Mouse (Mus musculus) myocyte (in vitro differentiated cells): ENCODE measurements around the gene Ap2s1.

ENCODE experiments used
- CEBPB ChIP-seq: IDR thresholded peaks from 2 replicates; pipeline ENCODE4 v1.6.1; 2011; ENCODE audit warnings: mild to moderate bottlenecking, moderate library complexity; ENCODE audit not compliant: poor library complexity, insufficient read depth, severe bottlenecking
- E2F4 ChIP-seq: IDR thresholded peaks from one replicate; pipeline ENCODE4 v1.6.1; 2011; ENCODE audit warnings: mild to moderate bottlenecking, control low read depth, moderate library complexity; ENCODE audit not compliant: insufficient read depth
- MAX ChIP-seq: IDR thresholded peaks from one replicate; pipeline ENCODE4 v1.6.1; 2011; ENCODE audit warnings: low read depth, mild to moderate bottlenecking, control low read depth
- MYOD1 ChIP-seq, 3 experiments: IDR thresholded peaks; one replicate each; pipeline ENCODE4 v1.6.1; 2011; ENCODE audit warnings: control low read depth in 2 of 3, low read depth in 2 of 3, mild to moderate bottlenecking in 2 of 3, moderate library complexity in 1 of 3; ENCODE audit not compliant: insufficient read length in 2 of 3, control insufficient read depth in 1 of 3
- MYOG ChIP-seq, 3 experiments: IDR thresholded peaks; one replicate each; pipeline ENCODE4 v1.6.1; 2011; ENCODE audit warnings: control low read depth in 2 of 3, low read depth in 2 of 3, mild to moderate bottlenecking in 2 of 3; ENCODE audit not compliant: insufficient read length in 2 of 3, control insufficient read depth in 1 of 3, insufficient read depth in 1 of 3
- POLR2A ChIP-seq: IDR thresholded peaks from one replicate; pipeline ENCODE4 v1.6.1; 2011; ENCODE audit warnings: low read depth, mild to moderate bottlenecking, control low read depth, moderate library complexity; ENCODE audit not compliant: insufficient read length
- POLR2AphosphoS2 ChIP-seq: IDR thresholded peaks from one replicate; pipeline ENCODE4 v1.6.1; 2011; ENCODE audit warnings: low read depth, control low read depth; ENCODE audit not compliant: insufficient read length
- REST ChIP-seq: IDR thresholded peaks from one replicate; pipeline ENCODE4 v1.6.1; 2011; ENCODE audit warnings: mild to moderate bottlenecking, control low read depth, moderate library complexity; ENCODE audit not compliant: insufficient read depth, insufficient read length
- SRF ChIP-seq: IDR thresholded peaks from one replicate; pipeline ENCODE4 v1.6.1; 2011; ENCODE audit warnings: low read depth; ENCODE audit not compliant: control insufficient read depth, insufficient read length
- TCF12 ChIP-seq: IDR thresholded peaks from one replicate; pipeline ENCODE4 v1.6.1; 2011; ENCODE audit warnings: mild to moderate bottlenecking, control low read depth; ENCODE audit not compliant: poor library complexity, insufficient read depth, severe bottlenecking
- TCF3 ChIP-seq: IDR thresholded peaks from one replicate; pipeline ENCODE4 v1.6.1; 2011; ENCODE audit warnings: low read depth, control low read depth; ENCODE audit not compliant: insufficient read length
- USF1 ChIP-seq: IDR thresholded peaks from one replicate; pipeline ENCODE4 v1.6.1; 2011; ENCODE audit warnings: low read depth, mild to moderate bottlenecking, control low read depth, moderate library complexity

- TF ChIP-seq POLR2A = no peak
- no peak for TF ChIP-seq CEBPB
- no peak for TF ChIP-seq TCF12
- TF ChIP-seq SRF = no peak
- no peak for TF ChIP-seq MYOD1 (IDR thresholded peaks at IDR 0.05; ENCODE audit: control insufficient read depth in 1 of 3, insufficient read length in 2 of 3, low read depth in 2 of 3)
- no peak for TF ChIP-seq MYOG (IDR thresholded peaks at IDR 0.05; ENCODE audit: control insufficient read depth in 1 of 3, insufficient read depth in 1 of 3, insufficient read length in 2 of 3, low read depth in 2 of 3)
- TF ChIP-seq MAX = no peak
- no peak for TF ChIP-seq USF1
- TF ChIP-seq POLR2AphosphoS2 = no peak
- TF ChIP-seq E2F4 = no peak
- no peak for TF ChIP-seq REST
- TF ChIP-seq TCF3 = no peak
Observed at GRCm38 (mm10) chr7:16730791-16731190, 7.4 kb upstream of the Ap2s1 start.
